Mouse (Mus musculus) T-helper 2 cell (primary cell): ENCODE results near the gene Fam47e.
"Not testable (repeated sequence)": the region's sequence is repeated elsewhere in the genome, so short reads cannot be mapped to it uniquely, and the experiment has no call there.

ENCODE experiments used
- in situ Hi-C: fragments of 300-600 bp; cut with MboI, MseI; formaldehyde crosslinking; loops from one replicate; pipeline ENCODE4 v1.15.1; 2025; ENCODE audit warnings: high pct_unique_total_duplicates

Gene Fam47e

DNA sequence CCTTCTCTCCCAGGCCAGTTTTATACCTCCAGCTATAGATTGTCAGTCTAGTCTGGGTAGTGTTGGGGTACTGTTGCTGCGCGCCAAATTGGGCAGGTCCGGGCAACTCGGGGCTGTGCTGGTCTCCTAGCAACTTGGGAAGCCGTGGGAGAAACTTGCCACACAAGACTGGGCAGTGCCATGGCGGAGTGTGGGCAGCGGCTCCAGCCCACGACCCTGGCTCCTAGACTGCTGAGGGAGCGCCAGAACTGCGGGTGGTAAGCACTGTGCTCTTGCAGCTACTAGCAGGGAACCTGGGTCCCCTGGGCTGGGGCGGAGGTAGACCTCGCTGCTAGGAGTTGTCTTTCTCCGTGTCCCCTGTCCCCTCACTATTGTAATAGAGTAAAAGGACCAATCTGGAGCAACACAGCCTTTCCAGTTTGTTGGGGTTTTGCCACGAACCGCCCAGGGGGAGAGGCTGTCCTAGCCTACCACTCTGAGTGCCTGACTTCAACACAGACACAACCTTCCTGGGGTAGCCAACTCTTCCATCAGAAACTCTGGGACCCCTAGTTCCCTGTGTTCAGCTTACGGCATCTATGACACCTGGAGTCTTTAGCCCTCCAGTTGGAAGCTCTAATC is at the start of gene Fam47e:
Gene Fam47e, plus strand, starts transcription at position 179 of the 621 bp plus-strand sequence.
- in situ Hi-C loops, result loop anchor here (5.0 to 25.0 kb wide), 2 partner anchors 88 to 1393 kb away; no protein-coding TSS in a partner anchor

DNA sequence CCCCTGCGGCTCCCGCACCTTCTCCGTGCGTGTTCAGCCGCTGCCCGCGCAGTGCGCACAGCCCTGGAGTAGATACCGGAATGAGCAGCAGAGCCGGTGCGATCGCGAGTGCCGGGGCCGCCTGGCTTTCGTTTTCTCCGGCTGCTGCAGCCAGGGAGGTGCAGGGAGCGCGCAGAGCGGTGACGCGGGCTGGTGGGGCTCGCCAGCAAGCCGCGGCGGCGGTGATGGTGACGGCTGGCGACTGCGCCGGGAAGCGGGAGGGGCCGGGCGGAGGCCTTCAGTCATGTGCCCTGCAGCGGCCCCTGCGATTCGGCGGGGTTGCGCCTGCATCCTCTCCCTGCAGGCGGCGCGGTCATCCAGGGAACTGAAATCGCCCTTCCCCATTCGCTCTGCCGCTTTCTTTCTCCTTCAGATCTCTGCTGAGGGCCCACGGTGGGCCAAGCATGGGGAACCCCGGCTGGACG is 49.4 kb upstream of the Fam47e start:
- in situ Hi-C loops, result loop anchor here (5.0 kb wide), 2 partner anchors 33 to 73 kb away; no protein-coding TSS in a partner anchor

DNA sequence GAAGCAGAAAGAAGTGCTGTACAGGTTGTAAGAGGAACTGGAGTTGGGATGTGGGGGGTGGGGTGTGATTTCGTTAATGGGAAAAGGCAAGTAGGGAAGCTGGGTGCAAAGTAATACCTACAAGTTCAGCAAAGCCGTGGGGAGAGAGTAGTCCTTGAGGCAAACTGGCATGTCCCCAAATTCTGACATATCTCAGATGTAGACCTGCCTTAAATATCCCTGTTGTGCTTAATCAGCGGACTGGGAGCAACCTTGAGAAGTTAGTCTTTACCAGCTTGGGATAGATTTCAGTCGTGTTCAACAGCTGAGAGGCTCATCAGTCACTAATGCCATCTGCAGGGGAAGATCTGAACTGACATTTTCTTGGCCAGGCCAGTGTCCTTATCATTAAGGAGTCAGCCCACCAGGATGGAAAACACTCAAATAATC is 48.6 kb upstream of the Fam47e start:
- in situ Hi-C loops, result loop anchor here (5.0 kb wide), 2 partner anchors 34 to 74 kb away; no protein-coding TSS in a partner anchor

GRCm38 (mm10) chr5:92506733-92507132 is 48.1 kb upstream of the Fam47e start, which contains the start of gene Scarb2:
Gene Scarb2, minus strand, starts transcription at chr5:92506833.
- in situ Hi-C loops, result loop anchor here (5.0 kb wide), 2 partner anchors 34 to 74 kb away; no protein-coding TSS in a partner anchor

GRCm38 (mm10) chr5:92508853-92509252 is 46.0 kb upstream of the Fam47e start:
- in situ Hi-C loops, result loop anchor here (5.0 kb wide), 2 partner anchors 37 to 77 kb away; no protein-coding TSS in a partner anchor

GRCm38 (mm10) chr5:92511256-92511655 is 43.6 kb upstream of the Fam47e start:
- in situ Hi-C loops, result no loop called here

GRCm38 (mm10) chr5:92512066-92512465 is 42.8 kb upstream of the Fam47e start:
- in situ Hi-C loops, result no loop called here

GRCm38 (mm10) chr5:92521131-92521530 is 33.7 kb upstream of the Fam47e start:
- in situ Hi-C loops, result not testable (repeated sequence)

DNA sequence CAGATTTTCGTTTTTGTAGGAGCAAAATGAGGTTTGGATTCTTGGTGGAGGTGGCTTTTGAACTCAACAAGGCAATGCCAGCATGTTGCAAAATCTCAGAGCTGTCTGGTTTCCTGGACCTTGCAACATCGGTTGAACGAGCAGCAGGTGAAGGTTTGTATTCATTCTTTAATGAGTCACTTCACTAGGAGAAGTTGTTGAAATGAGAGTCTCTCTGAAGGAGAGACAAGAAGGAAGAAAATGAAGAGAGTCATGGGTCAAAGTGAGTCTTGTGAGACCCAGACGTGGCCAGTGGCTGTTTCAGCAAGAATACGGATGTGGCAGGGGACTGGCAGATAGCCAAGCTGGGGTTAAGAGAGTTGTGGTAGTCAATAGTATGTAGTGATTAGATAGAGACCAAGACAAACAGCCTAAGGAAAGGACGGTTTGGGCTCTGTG is 30.0 kb upstream of the Fam47e start:
- in situ Hi-C loops, result no loop called here

DNA sequence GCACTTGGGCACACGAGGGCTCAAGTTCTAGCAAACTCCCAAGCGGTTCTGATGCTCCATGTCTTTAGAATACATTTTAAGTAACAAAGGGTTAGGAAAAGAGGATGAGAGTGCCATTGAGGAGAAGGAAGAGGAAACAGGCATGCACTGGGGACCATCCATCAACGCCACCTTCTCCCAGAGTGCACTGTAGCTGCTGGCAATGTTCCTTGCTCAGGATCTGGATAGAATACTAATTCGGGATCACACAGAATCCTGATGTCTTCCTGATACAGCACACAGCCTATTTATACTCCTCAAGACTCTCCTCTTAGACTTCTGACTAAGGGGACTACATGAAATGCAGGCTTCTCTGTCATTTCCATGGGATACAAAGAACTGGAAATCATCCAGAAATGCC is 15.2 kb upstream of the Fam47e start:
- in situ Hi-C loops, result no loop called here

DNA sequence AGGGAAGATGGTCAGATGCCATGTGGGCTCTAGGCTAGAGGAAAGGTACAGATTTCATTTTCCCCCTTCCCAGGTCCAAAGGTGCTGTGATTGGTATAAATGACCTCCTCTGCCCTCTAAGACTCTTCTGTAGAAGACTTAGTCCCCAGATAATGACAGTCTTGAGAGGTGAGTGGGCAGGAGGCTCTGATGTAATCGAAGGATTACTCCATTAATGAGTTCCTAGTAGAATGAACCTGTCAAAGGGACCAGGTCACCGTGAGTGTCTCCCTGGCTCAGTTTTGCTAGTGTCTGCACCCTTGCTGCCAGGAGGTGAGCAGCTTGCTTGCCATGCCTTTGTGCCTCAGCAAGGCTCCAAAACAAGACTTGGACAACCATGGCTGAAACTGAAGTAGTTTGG is 2.3 kb upstream of the Fam47e start:
- in situ Hi-C loops, result loop anchor here (25.0 kb wide), 1 partner anchor 1390 kb away; no protein-coding TSS in a partner anchor

DNA sequence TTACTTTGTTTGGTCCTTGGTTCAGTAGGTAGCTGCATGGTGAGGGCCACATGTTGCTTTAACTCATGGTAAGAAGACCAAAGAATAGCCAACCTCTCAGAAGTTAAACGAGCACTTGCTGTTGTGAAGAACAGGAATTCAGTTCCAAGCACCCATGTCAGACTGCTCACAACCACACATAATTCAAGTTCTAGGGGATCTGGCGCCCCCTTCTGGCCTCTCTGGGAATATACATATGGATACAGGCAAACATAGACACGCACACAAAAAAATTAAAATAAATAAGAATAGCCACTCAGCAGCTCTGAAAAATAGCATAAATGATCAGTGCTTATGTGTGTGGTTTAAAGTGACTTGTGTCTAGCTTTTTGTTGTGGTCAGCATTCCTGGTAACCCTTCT is 930 bp upstream of the Fam47e start:
- in situ Hi-C loops, result loop anchor here (25.0 kb wide), 1 partner anchor 1392 kb away; no protein-coding TSS in a partner anchor

GRCm38 (mm10) chr5:92554443-92554842 is 426 bp upstream of the Fam47e start:
- in situ Hi-C loops, result loop anchor here (25.0 kb wide), 1 partner anchor 1392 kb away; no protein-coding TSS in a partner anchor

- in situ Hi-C loops, result loop anchor here (5.0 to 25.0 kb wide), 2 partner anchors 89 to 1394 kb away; no protein-coding TSS in a partner anchor
Measured at GRCm38 (mm10) chr5:92555905-92556304, 1.0 kb downstream of the Fam47e start.

DNA sequence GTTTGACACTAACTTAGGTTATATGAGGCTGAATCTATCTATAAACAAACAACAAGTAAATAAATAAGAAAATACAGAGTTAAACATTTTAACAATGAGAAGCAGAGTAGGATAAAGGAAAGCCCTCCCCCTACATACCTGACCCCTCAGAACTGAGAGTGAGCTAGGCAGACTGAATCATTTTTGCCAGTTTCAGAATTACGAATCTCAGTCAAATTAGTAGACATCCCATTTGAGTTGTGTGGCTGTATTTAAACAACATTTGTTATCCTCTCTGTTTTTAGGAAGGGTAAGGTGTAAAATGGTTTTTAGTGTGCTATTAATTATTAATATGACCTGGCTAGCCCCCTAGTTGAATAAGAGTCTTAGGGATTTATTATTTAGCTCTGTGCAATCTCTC is 2.6 kb downstream of the Fam47e start:
- in situ Hi-C loops, result loop anchor here (5.0 to 25.0 kb wide), 2 partner anchors 90 to 1395 kb away; no protein-coding TSS in a partner anchor

- in situ Hi-C loops, result loop anchor here (25.0 kb wide), 1 partner anchor 1398 kb away; no protein-coding TSS in a partner anchor
Measured at GRCm38 (mm10) chr5:92560201-92560600, 5.3 kb downstream of the Fam47e start.

DNA sequence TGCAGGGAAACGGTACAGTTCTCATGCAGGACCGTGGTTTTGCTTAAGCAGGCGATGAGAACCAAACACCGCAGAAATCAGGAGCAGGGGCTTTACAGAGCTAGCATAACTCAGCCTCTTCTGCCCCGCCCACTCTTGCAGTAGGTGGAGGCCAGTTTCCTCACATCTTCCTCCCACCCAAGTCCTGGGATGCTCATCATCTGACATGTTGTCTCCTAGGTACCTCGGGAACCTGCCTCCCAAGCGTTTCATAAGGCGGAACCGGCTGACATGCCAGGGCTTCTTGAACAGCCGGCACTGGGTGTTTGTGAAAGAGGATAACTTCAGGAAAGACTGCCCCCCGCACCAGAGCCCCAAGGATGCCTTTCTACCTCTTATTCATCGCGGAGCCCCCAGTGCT is 7.1 kb downstream of the Fam47e start:
- in situ Hi-C loops, result loop anchor here (25.0 kb wide), 1 partner anchor 1400 kb away; no protein-coding TSS in a partner anchor

DNA sequence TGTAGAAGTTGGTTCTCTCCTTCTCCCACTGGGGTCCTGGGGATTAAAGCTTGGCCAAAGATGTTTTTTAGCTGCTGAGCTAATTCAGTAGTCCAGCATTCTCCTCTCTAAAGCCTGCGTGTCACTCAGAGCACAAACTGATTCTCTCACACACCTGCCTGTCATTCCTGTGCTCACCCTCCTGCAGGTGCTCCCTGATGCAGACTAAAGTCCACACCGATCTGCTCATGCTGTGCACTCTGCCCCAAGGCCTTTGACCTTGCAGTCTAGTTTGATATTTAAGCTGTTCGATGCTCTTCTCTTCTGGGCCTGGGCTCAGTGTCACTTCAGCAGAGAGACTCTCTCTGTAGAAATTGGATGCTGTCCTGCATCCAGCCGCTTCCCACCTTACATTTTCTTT is 16.4 kb downstream of the Fam47e start:
- in situ Hi-C loops, result loop anchor here (25.0 kb wide), 1 partner anchor 1409 kb away; no protein-coding TSS in a partner anchor

DNA sequence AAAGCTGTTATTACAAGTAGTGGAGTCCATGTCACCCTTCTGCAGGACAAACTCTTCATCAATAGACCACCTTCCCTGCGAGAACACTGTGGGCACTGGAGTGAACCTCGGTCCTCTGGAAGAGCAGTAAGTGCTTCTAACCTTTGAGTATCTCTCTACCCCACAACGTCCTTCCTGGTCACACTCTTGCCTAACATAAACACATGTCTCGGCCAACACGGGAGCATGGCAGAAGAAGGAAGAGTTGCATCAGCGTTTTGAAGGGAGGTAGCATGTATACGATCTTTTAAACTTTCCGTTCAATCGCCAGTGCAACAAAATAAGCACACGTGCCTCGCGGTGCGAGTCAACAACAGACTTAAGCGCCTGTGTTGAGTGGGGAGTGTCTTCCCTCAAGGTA is 24.7 kb downstream of the Fam47e start:
- in situ Hi-C loops, result no loop called here

- in situ Hi-C loops, result no loop called here
Measured at GRCm38 (mm10) chr5:92585932-92586331, 31.1 kb downstream of the Fam47e start.

DNA sequence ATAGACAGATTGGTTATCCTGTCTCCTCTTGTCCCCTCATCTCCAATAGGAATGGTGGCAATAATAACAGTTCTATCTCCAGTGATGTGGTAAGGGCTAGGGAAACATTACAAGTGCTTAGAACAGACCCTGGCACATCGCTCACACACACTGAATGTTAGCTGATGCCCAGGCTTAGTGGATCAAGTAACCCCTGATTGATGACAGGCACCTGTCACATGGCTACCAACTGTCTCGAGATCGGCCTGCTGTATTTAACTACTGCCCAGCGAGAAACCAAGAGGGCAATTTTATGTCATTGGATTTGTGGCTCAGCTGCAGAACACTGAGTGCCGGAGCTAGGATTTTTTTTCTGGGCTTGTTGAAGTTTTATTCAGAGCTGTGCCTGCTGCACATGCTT is 40.2 kb downstream of the Fam47e start:
- in situ Hi-C loops, result no loop called here

DNA sequence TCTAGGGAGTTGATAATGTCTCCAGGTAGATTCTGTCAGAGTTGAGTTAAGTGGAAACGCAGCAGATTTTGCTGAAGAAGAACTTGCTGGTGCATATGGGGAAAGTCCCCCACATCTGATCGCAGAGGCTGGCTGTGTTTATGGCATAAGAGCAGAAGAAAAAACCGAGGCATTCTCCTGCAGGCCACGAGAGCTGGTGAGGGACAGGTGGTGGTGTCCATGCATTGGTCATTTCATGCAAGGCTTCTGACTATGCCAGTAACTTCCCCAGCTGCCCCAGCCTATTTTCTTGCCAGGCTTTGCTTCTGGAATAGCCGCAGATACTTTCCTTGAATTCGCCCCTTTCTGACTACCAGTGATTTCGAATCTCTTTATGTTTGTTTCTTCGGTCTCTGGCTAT is 42.0 kb downstream of the Fam47e start:
- in situ Hi-C loops, result no loop called here

DNA sequence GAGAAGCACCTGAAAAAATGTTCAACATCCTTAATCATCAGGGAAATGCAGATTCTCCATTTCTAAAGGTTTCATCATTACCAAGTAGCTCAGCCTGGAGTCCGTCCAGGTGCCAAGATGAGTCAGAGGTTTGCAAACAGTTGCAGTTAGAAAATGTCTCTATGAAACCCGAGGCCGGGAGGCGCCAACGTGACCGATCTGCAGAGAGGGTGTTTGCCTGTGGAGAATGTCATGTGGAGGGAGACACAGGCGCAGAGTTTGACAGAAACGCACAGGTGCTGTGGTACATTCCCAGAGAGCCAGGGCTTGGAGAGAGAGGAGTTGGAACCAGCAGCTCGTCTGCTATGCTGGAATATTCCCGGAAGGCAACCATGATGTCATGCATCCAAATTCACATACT is 44.2 kb downstream of the Fam47e start:
- in situ Hi-C loops, result no loop called here
